Mouse (Mus musculus) midbrain, embryonic 11.5 days (tissue): Measurements from ENCODE around the gene C1qc. TPM values are rescaled to one million over a fixed set of nuclear protein-coding genes. Genes with fewer than 3 reads are reported as not detected.

Experiments used
- ATAC-seq: fragments of 200-750 bp; cut with Nextera tagmentation; 2 replicates; pipeline ENCODE4 v1.8.0; 2017; ENCODE audit warnings: moderate TSS enrichment, moderate library complexity; ENCODE audit not compliant: low FRiP score
- DNase-seq: peaks from one replicate; pipeline ENCODE4 v3.0.0; 2015; ENCODE audit warnings: low spot score; ENCODE audit errors: missing footprints
- H3K27ac ChIP-seq: fragments of 300-500 bp; sonication (generic); 2 replicates; pipeline ENCODE4 v1.5.1; 2014; ENCODE audit warnings: low read depth, low read length
- H3K27me3 ChIP-seq: fragments of 300-500 bp; sonication (generic); 2 replicates; pipeline ENCODE4 v1.6.1; 2014; ENCODE audit warnings: mild to moderate bottlenecking, low read length, moderate library complexity, mixed read lengths; ENCODE audit not compliant: control insufficient read depth, insufficient read depth
- H3K36me3 ChIP-seq: fragments of 300-500 bp; sonication (generic); 2 replicates; pipeline ENCODE4 v1.6.1; 2014; ENCODE audit warnings: mild to moderate bottlenecking, low read length, moderate library complexity, mixed read lengths; ENCODE audit not compliant: control insufficient read depth, insufficient read depth
- H3K4me1 ChIP-seq: fragments of 300-500 bp; sonication (generic); 2 replicates; pipeline ENCODE4 v1.6.1; 2014; ENCODE audit warnings: low read length; ENCODE audit not compliant: control insufficient read depth, insufficient read depth
- H3K4me2 ChIP-seq: fragments of 300-500 bp; sonication (generic); 2 replicates; pipeline ENCODE4 v1.6.1; 2014; ENCODE audit warnings: mild to moderate bottlenecking, moderate library complexity
- H3K4me3 ChIP-seq: fragments of 300-500 bp; sonication (generic); 2 replicates; pipeline ENCODE4 v1.5.1; 2014; ENCODE audit warnings: low read depth, low read length
- H3K9ac ChIP-seq: fragments of 300-500 bp; sonication (generic); 2 replicates; pipeline ENCODE4 v1.6.1; 2014; ENCODE audit warnings: low read length
- H3K9me3 ChIP-seq: fragments of 300-500 bp; sonication (generic); 2 replicates; pipeline ENCODE4 v1.6.1; 2016; ENCODE audit warnings: low read length; ENCODE audit not compliant: control insufficient read depth
- WGBS: fragments of 180-500 bp; shearing (Covaris S2); extraction: QIAGEN DNeasy Blood & Tissue Kit; methylation state at CpG from one replicate; pipeline ENCODE4 v1.1.7; 2014; 5-methylcytosine and 5-hydroxymethylcytosine counted together
- polyA plus RNA-seq: library from polyadenylated mRNA; unstranded; fragments of >200 nt; fragmentation: Nextera tagmentation; extraction: Ambion mirVana; gene quantifications from 2 replicates; pipeline ENCODE4 v1.2.1, GENCODE M21; 2014

Gene C1qc
- polyA plus RNA-seq, 1 experiment from 2014 or later = 18.9 TPM

- peaks cover 60% of the 10 kb centered on the region for H3K4me1 ChIP-seq
- H3K36me3 ChIP-seq = no peaks in the 10 kb centered on the region
- H3K9ac ChIP-seq = peak overlapping the region; percentile 55
- H3K4me3 ChIP-seq = no peak overlapping the region
- 56% methylated on average over 5 of the region's 5 CpGs for WGBS
- no peaks in the 10 kb centered on the region for H3K9me3 ChIP-seq
- DNase-seq (no peak), ATAC-seq (peak; percentile 10)
- peak overlapping the region; percentile 97 for H3K27ac ChIP-seq
- peak overlapping the region; percentile 26 for H3K4me2 ChIP-seq
- no peaks in the 10 kb centered on the region for H3K27me3 ChIP-seq
Observed at GRCm38 (mm10) chr4:136865531-136865930, 27.3 kb downstream of the C1qc start.

DNA sequence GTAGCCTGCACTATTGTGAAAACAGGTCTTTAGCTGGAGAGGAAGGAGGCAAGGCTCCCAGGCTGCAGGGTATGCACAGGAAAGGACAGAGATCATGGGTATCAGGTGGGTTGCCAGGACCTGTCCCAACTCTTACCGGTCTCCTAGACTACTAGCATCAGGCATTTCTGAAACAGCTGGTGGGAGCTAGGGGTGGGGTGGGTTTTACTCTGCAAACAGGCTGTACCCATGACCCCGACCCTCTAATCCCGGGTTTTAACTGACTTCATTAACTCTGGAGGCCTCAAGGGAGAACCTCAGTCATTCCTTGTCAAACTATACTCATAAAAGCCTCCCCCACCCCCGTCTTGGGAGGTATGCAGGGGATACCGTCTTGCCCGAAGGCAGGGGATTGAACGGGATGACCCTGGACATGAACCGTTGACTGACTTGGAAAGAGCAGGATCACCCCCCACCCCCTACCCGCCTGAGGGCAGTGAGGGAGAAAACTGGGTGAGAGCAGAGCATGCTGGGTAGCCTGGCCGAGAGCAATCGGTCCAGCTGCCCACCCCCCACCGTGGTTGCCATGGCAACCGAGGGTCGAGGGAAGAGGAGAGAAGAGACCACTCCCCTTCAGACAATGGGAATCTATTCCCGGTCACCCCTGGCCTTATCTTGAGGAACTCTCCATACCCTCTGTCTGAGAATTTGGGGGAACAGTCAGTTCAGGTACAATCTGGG is 28.0 kb downstream of the C1qc start:
- WGBS = 3% methylated on average over 15 of the region's 15 CpGs
- no peak overlapping the region for H3K4me3 ChIP-seq
- peak overlapping the region; percentile 55 for H3K9ac ChIP-seq

DNA sequence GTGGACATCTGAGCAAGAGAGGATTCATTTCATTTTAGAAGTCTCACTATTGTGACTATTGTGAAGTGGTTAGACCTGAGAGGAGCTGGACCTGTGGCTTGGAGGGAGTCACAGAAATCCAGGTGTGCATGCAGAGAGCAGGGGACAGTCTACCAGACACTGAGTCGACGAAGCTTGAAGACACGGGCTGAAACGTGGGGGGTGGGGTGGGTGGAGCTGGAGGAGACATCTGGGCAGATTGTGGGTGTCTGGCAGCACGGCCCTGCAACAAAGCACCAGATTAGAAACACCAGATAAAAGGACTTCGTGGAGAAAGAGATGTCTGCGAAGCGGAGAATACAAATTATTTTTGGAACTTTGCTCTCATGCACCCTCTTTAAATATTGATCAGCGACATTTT is 29.3 kb downstream of the C1qc start:
- WGBS = 18% methylated on average over 9 of the region's 9 CpGs
- peaks cover 60% of the 10 kb centered on the region for H3K4me1 ChIP-seq
- no peaks in the 10 kb centered on the region for H3K36me3 ChIP-seq
- ATAC-seq (no peak), DNase-seq (peak; percentile 89)
- no peak overlapping the region for H3K9ac ChIP-seq
- no peak overlapping the region for H3K4me3 ChIP-seq
- H3K9me3 ChIP-seq = no peaks in the 10 kb centered on the region
- no peaks in the 10 kb centered on the region for H3K27me3 ChIP-seq
- no peak overlapping the region for H3K4me2 ChIP-seq
- peak overlapping the region; percentile 97 for H3K27ac ChIP-seq

More for the DNA sequence above, 28.0 kb downstream of the C1qc start:
- ATAC-seq (peak; percentile 78), DNase-seq (peak; percentile 99)
- no peaks in the 10 kb centered on the region for H3K27me3 ChIP-seq
- H3K4me2 ChIP-seq = peak overlapping the region; percentile 26
- no peaks in the 10 kb centered on the region for H3K36me3 ChIP-seq
- no peaks in the 10 kb centered on the region for H3K9me3 ChIP-seq
- H3K4me1 ChIP-seq = peaks cover 60% of the 10 kb centered on the region
- H3K27ac ChIP-seq = peak overlapping the region; percentile 97

DNA sequence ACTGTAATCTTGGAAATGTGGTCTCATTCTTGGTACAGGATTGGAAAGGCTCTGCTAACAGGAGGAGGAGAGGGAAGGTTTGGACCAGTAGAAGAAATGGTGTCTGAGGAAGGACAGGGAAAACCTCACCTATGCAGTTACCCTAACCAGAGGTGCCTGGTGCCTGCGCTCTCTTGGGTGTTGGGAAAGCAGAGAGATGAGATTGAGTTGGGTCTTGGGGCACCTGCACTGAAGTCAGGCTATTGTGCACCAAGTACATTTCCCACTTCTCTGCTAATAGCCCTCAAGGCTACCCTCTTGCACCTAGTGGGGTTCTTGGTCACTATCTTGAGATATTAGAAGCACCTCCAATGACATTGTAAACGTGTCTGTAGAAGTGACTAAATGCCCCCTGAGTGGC is 30.5 kb downstream of the C1qc start:
- Histone ChIP-seq H3K27me3 (no peaks in the 10 kb centered on the region), H3K36me3 (no peaks in the 10 kb centered on the region), H3K4me2 (no peak overlapping the region), H3K27ac (peak overlapping the region; percentile 97), H3K9ac (peak overlapping the region; percentile 55), H3K4me3 (no peak overlapping the region), H3K9me3 (no peaks in the 10 kb centered on the region), H3K4me1 (peaks cover 56% of the 10 kb centered on the region)
- 68% methylated on average over 2 of the region's 2 CpGs for WGBS
- peak; percentile 90 for DNase-seq
- no peak for ATAC-seq

DNA sequence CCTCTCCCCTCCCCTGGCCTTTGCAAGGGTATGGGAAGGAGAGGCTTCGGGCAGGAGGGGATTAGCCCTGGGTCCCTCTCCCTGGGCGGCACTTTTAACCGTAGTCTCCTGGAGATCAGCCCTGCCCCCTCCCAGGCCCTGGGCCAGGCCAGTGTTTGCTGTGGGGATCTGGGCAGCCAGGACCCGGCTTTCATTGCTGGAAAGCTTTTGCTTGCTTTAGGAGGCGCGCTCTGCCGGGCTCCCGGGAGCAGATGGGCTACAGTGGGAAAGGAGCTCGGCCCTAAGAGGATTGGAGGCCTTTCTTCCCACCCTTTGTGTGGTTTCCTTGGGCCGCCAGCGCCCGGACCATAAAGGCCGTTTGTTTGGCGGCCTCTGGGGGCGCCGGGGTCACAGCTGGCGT is 31.1 kb downstream of the C1qc start:
- ATAC-seq (peak; percentile 82), DNase-seq (peak; percentile 95)
- Histone ChIP-seq H3K4me3 (no peak overlapping the region), H3K9me3 (no peaks in the 10 kb centered on the region), H3K27me3 (no peaks in the 10 kb centered on the region), H3K36me3 (no peaks in the 10 kb centered on the region), H3K9ac (peak overlapping the region; percentile 55), H3K4me1 (peaks cover 56% of the 10 kb centered on the region), H3K4me2 (no peak overlapping the region), H3K27ac (peak overlapping the region; percentile 97)
- WGBS = 1% methylated on average over 16 of the region's 17 CpGs

- no peak for ATAC-seq
- H3K27me3 ChIP-seq = no peaks in the 10 kb centered on the region
- H3K27ac ChIP-seq = no peak overlapping the region; the same call in 1 of the 2 replicates
- no peak overlapping the region for H3K4me3 ChIP-seq
- no peak for DNase-seq
- H3K9me3 ChIP-seq = no peaks in the 10 kb centered on the region
- H3K4me2 ChIP-seq = no peak overlapping the region
- no peaks in the 10 kb centered on the region for H3K36me3 ChIP-seq
- H3K9ac ChIP-seq = no peak overlapping the region
- H3K4me1 ChIP-seq = peaks cover 42% of the 10 kb centered on the region
- WGBS = 85% methylated on average over 7 of the region's 7 CpGs
Observed at GRCm38 (mm10) chr4:136860022-136860421, 32.8 kb downstream of the C1qc start.

- Histone ChIP-seq H3K9ac (no peak overlapping the region), H3K27ac (no peak overlapping the region), H3K4me2 (no peak overlapping the region), H3K9me3 (no peaks in the 10 kb centered on the region), H3K4me3 (no peak overlapping the region), H3K27me3 (no peaks in the 10 kb centered on the region), H3K36me3 (no peaks in the 10 kb centered on the region), H3K4me1 (no peaks in the 10 kb centered on the region)
- ATAC-seq = no peak
- 18% methylated on average over 6 of the region's 6 CpGs for WGBS
- DNase-seq = peak; percentile 94
Observed at GRCm38 (mm10) chr4:136855081-136855480, 37.8 kb downstream of the C1qc start.

- Histone ChIP-seq H3K36me3 (no peaks in the 10 kb centered on the region), H3K9ac (no peak overlapping the region; the same call in 1 of the 2 replicates), H3K4me3 (no peak overlapping the region), H3K27ac (no peak overlapping the region), H3K27me3 (no peaks in the 10 kb centered on the region), H3K4me2 (no peak overlapping the region), H3K4me1 (no peaks in the 10 kb centered on the region), H3K9me3 (no peaks in the 10 kb centered on the region)
- no peak for DNase-seq
- 89% methylated on average over 12 of the region's 12 CpGs for WGBS
- ATAC-seq = no peak
Observed at GRCm38 (mm10) chr4:136852989-136853388, 39.9 kb downstream of the C1qc start.

GRCm38 (mm10) chr4:136852119-136852518 is 40.7 kb downstream of the C1qc start:
- Histone ChIP-seq H3K4me3 (no peak overlapping the region), H3K36me3 (no peaks in the 10 kb centered on the region), H3K4me1 (no peaks in the 10 kb centered on the region), H3K27me3 (no peaks in the 10 kb centered on the region), H3K9ac (no peak overlapping the region), H3K9me3 (no peaks in the 10 kb centered on the region), H3K4me2 (no peak overlapping the region), H3K27ac (no peak overlapping the region)
- DNase-seq = no peak
- WGBS = 75% methylated on average over 5 of the region's 5 CpGs
- no peak for ATAC-seq
